Mouse (Mus musculus): ENCODE data around the gene Spata31. TPM values are rescaled to one million over a fixed set of nuclear protein-coding genes. Genes with fewer than 3 reads are reported as not detected.

Spata31 gene
- polyA plus RNA-seq (2014; fragmentation: Nextera tagmentation; extraction: Ambion mirVana) = not detected in 2 replicates

DNA sequence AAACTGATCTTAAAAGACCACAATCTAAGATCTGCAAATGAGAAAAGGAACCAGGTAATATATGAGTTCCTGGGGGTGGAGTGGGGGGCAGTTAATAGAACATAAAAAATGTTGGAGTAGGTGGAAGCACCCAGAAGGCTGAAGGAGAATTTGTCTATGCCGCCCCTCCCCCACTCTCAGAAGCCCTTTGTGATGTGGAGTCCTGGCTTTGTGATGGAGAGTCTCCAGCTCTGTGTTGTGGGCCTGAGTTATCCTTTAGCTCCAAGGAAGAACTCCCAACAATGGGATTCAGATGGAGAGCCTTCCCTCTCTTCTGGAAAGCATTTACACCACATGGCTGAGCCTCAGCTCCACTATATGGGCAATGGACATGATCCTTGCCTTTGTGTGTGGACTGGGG lies at the start of gene Spata31:
TSS of gene Spata31 (plus strand) at position 216 of the 400 bp plus-strand sequence.
- no peaks in the 10 kb centered on the region for H3K27me3 ChIP-seq (ENCODE audit: control insufficient read depth, insufficient read depth, low read length)
- no peak for ATAC-seq (ENCODE audit: low FRiP score)
- no peak within 1 kb of the TSS for H3K9ac ChIP-seq (ENCODE audit: low read length)
- H3K4me2 ChIP-seq = no peak within 1 kb of the TSS
- H3K4me3 ChIP-seq (ENCODE audit: low read depth, low read length) = no peak within 1 kb of the TSS
- no peaks in the 10 kb centered on the region for H3K9me3 ChIP-seq (ENCODE audit: control insufficient read depth, low read length)
- no peaks in the 10 kb centered on the region for H3K36me3 ChIP-seq (ENCODE audit: control insufficient read depth, insufficient read depth, low read length)
- WGBS = 44% methylated on average over 1 of the region's 1 CpGs
- DNase-seq (ENCODE audit: low spot score, missing footprints) = no peak
- no peaks in the 10 kb centered on the region for H3K4me1 ChIP-seq (ENCODE audit: control insufficient read depth, insufficient read depth, low read length)
- no peak within 1 kb of the TSS for H3K27ac ChIP-seq (ENCODE audit: low read depth, low read length)

DNA sequence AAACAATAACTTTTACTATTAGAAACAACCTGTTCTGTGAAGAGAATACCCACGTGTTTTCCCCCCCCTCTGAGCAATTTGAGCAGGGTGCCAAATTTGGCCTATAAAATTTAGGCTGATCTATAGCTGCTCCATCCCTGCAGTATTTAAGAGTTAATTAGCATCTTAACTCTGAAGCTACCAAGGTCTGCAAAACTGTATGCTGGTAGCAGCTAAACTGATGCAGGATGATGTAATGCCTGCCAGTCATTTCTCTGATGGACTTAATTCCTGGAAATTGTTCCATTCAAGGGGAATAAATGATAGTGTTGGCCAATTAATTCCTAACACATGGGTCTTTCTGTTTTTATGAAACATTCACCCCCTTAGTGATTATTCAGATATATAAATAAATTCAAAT lies 14.1 kb upstream of the Spata31 start:
- Histone ChIP-seq H3K9me3 (ENCODE audit: control insufficient read depth, low read length) (no peaks in the 10 kb centered on the region), H3K4me3 (ENCODE audit: low read depth, low read length) (no peak overlapping the region), H3K4me2 (no peak overlapping the region), H3K36me3 (ENCODE audit: control insufficient read depth, insufficient read depth, low read length) (no peaks in the 10 kb centered on the region), H3K27me3 (ENCODE audit: control insufficient read depth, insufficient read depth, low read length) (peaks cover 2% of the 10 kb centered on the region; the same call in 1 of the 2 replicates), H3K27ac (ENCODE audit: low read depth, low read length) (no peak overlapping the region), H3K4me1 (ENCODE audit: control insufficient read depth, insufficient read depth, low read length) (no peaks in the 10 kb centered on the region), H3K9ac (ENCODE audit: low read length) (no peak overlapping the region)
- 46% methylated on average over 1 of the region's 1 CpGs for WGBS
- DNase-seq (ENCODE audit: low spot score, missing footprints) (no peak), ATAC-seq (ENCODE audit: low FRiP score) (0 out of 2 replicates have a peak, but pooled peaks have one; percentile 4)

DNA sequence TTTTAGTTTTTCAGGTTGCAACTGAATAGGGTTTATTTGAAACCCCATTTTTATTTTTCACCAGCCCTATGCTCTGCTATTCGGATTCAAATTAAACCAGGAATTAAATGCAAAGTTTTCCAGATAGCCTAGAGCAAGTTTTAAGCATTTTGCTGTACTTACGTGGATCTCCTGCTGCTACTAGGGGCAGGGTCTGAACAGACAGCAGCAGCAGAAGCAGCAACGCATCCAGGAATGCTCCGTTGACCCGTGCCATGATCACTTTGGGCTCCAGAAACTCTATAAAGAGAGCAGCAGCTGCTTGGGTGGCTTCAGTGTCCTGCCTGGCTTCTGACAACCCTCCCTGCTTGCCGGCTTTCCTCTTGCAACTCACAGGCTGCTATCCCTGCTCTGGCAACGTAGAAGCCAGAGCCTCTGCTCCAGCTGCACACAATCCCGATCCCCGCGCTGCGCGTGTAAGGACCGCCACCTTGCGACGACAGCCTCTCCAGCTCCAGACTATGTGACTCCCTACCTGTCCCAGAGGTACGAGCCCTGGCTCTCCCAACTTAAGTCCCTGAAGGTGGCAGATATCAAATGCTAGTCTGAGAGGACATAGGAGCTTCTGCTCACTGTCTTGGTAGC lies 13.5 kb upstream of the Spata31 start, which contains the start of gene Cntnap3:
TSS of gene Cntnap3 (minus strand) at position 371 of the 624 bp plus-strand sequence.
- no peaks in the 10 kb centered on the region for H3K4me1 ChIP-seq (ENCODE audit: control insufficient read depth, insufficient read depth, low read length)
- ATAC-seq (ENCODE audit: low FRiP score) (peak; percentile 84), DNase-seq (ENCODE audit: low spot score, missing footprints) (peak; percentile 89)
- no peaks in the 10 kb centered on the region for H3K36me3 ChIP-seq (ENCODE audit: control insufficient read depth, insufficient read depth, low read length)
- H3K4me2 ChIP-seq = peak within 1 kb of the TSS; percentile 30
- H3K27me3 ChIP-seq (ENCODE audit: control insufficient read depth, insufficient read depth, low read length) = peaks cover 2% of the 10 kb centered on the region; the same call in 1 of the 2 replicates
- H3K27ac ChIP-seq (ENCODE audit: low read depth, low read length) = no peak within 1 kb of the TSS
- H3K9ac ChIP-seq (ENCODE audit: low read length) = 0 out of 2 replicates have a peak within 1 kb of the TSS, but pooled peaks have one; percentile 9
- no peak within 1 kb of the TSS for H3K4me3 ChIP-seq (ENCODE audit: low read depth, low read length)
- no peaks in the 10 kb centered on the region for H3K9me3 ChIP-seq (ENCODE audit: control insufficient read depth, low read length)
- WGBS = 9% methylated on average over 16 of the region's 16 CpGs

Other genes starting within 250 kb of the Spata31 start
- gene Cntnap3, start 13.5 kb upstream of the Spata31 start, polyA plus RNA-seq (2014; fragmentation: Nextera tagmentation; extraction: Ambion mirVana) = 0.03 and 0.08 TPM in 2 replicates
- not detected in 2 replicates for gene Spata31d1c, start 115.7 kb downstream of the Spata31 start, polyA plus RNA-seq (2014; fragmentation: Nextera tagmentation; extraction: Ambion mirVana)
- not detected in 2 replicates for gene Prss47, start 135.4 kb downstream of the Spata31 start, polyA plus RNA-seq (2014; fragmentation: Nextera tagmentation; extraction: Ambion mirVana)
- gene Mfsd14b, start 195.6 kb downstream of the Spata31 start, polyA plus RNA-seq (2014; fragmentation: Nextera tagmentation; extraction: Ambion mirVana) = 44.0 and 44.7 TPM in 2 replicates
- gene Olfr465-ps1, start 220.7 kb downstream of the Spata31 start, polyA plus RNA-seq (2014; fragmentation: Nextera tagmentation; extraction: Ambion mirVana) = not detected in 2 replicates
- not detected in 2 replicates for gene Olfr466, start 232.8 kb downstream of the Spata31 start, polyA plus RNA-seq (2014; fragmentation: Nextera tagmentation; extraction: Ambion mirVana)